Mouse (Mus musculus): ENCODE results near the gene Ankrd27.
A peak's percentile ranks its signal among the peaks of the same experiment; 100 is the strongest.

The Ankrd27 gene

GRCm38 (mm10) chr7:35640072-35640471 lies 54.0 kb downstream of the Ankrd27 start:
- no peak for DNase-seq (ENCODE audit: low read depth)

- DNase-seq (ENCODE audit: low read depth), result no peak
Observed at GRCm38 (mm10) chr7:35646317-35647081, 60.5 kb downstream of the Ankrd27 start.

- DNase-seq (ENCODE audit: low read depth), result peak; percentile 97
Observed at GRCm38 (mm10) chr7:35647101-35647698, 61.2 kb downstream of the Ankrd27 start, which contains the start of gene Pdcd5. Pdcd5 (minus strand) TSS chr7:35647521.

- DNase-seq (ENCODE audit: low read depth), result peak; percentile 9
Observed at GRCm38 (mm10) chr7:35648239-35649069, 62.4 kb downstream of the Ankrd27 start.

DNA sequence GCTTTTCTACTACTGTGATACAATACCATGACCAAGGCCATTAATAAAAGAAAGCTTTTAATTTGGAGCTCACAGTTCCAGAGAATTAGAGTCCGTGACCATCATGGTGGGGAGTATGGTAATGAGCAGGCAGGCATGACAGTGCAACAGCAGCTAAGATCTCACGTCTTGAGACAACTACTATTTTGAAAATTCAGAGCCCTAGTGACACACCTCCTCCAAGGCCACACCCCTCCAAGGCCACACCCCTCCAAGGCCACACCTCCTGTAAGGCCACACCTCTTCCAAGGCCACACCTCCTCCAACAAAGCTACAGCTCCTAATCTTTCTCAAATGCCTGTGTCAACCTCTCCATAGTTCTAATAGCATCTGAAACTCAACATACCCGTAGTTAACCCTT lies 63.0 kb downstream of the Ankrd27 start:
- peak; percentile 75 for DNase-seq (ENCODE audit: low read depth)

DNA sequence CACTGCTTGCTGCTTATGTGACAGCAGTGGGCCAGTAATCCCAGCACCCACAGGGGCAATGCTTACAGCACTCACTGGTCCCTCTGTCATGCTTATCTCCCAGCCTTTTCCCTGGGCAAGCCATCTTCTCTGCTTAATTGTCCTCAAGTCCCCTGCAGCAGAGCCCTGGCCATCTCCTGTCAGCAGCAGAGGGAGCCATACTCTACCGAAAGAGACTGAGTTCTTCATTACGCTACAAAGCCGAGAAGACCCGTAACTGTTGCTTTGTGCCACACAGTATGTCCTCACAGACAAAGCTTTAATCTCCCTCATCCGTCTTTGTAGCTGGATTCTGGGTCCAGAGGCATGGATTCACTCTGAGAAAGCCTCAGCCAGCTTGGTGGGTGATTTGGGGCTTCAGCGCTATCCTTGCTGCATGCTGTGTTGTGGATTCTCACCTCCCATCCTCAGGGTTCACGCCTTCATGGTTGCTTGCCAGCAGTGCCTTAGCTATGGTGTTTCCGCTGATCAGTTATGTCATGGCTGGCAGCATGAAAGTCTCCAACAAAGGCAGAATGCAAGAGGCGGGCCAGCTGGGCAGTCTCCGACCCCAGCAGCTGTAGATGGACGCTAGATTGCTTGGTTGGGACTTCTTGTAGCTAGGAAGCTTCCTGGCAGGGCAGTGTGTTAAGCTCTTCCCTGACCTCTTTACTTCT lies 64.8 kb downstream of the Ankrd27 start:
- DNase-seq (ENCODE audit: low read depth), result no peak

- DNase-seq (ENCODE audit: low read depth), result peak; percentile 57
Observed at GRCm38 (mm10) chr7:35651583-35652270, 65.7 kb downstream of the Ankrd27 start.

- no peak for DNase-seq (ENCODE audit: low read depth)
Observed at GRCm38 (mm10) chr7:35657829-35658228, 71.8 kb downstream of the Ankrd27 start.

GRCm38 (mm10) chr7:35659173-35659572 lies 73.1 kb downstream of the Ankrd27 start:
- DNase-seq (ENCODE audit: low read depth), result peak; percentile 70

DNA sequence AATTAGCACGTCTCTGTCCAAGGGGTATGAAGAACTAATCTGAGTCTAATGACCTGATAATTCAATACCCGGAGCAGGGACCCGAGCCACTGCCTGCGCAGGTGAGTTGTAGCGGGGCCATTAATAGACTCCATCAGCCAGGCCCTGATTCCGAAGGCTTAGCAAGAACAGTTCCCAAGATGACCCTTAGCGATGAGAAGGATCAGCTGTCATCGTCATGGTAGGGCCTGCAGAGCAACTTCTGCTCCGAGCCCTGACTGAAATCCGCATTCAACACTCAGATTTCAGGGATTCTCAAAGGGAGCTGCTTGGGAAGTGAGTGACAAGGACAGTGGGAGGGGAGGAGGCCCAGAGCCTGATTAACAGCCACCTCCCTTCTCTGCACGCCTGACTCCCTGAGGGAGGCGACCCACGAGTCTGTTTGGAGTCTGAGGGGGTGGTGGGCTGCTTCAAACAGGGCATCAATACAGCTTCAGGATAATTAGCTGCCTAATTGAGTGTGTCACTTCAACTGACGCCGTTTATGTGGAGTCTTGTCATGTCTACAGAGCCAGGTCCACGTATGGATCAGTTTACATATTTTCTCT lies 77.8 kb downstream of the Ankrd27 start:
- no peak for DNase-seq (ENCODE audit: low read depth)

GRCm38 (mm10) chr7:35668066-35669041 lies 82.3 kb downstream of the Ankrd27 start:
- DNase-seq (ENCODE audit: low read depth), result no peak

DNA sequence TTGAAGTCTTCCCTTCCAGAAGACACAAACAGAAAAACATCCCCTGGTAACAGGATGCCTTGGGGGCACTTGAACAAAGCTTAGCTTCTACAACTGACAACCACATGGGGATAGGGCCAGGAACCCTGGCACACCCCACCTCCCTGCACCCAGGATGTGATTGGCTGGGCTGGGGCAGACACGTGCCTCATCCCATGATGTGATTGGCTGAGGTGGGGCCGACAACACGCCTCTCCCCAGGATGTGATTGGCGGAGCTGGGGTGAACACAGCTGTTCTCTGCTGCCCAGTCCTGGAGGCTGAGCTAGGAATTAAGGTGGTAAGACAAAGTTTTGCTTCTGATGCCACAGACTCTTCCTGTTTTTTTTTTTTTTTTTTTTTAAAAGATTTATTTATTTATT lies 92.9 kb downstream of the Ankrd27 start:
- no peak for DNase-seq (ENCODE audit: low read depth)

- DNase-seq (ENCODE audit: low read depth), result peak; percentile 21
Observed at GRCm38 (mm10) chr7:35681559-35681958, 95.5 kb downstream of the Ankrd27 start.

- DNase-seq (ENCODE audit: low read depth), result no peak
Observed at GRCm38 (mm10) chr7:35683409-35684122, 97.5 kb downstream of the Ankrd27 start.

- DNase-seq (ENCODE audit: low read depth), result no peak
Observed at GRCm38 (mm10) chr7:35686216-35686615, 100.2 kb downstream of the Ankrd27 start.

GRCm38 (mm10) chr7:35686756-35687155 lies 100.7 kb downstream of the Ankrd27 start:
- DNase-seq (ENCODE audit: low read depth), result peak; percentile 55

DNA sequence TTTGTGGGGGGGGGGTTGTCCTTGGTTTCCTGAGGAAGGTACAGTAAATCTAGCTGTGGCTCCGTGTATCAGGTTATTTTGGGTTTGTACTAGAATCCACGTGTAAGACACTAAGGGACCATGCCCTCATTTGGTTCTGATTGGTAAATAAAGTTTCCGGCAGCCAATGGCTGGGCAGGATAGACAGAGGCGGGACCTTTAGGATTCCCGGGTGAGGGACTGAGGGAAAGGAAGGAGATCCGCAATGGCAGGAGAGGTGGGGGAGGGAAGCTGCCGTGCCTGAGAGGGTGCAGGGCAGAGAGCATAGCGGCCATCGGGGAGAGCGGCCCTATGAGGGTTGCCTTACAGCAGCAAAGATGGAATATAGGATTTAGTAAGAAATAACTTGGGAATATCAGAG lies 101.2 kb downstream of the Ankrd27 start:
- DNase-seq (ENCODE audit: low read depth), result no peak

GRCm38 (mm10) chr7:35688276-35688675 lies 102.2 kb downstream of the Ankrd27 start:
- no peak for DNase-seq (ENCODE audit: low read depth)

Data from induced T-regulatory cell, adult 2 months (primary cell).